Mouse (Mus musculus) stomach, postnatal 0 days (tissue): ENCODE measurements around the gene Adgra1.

Source experiments
- CTCF ChIP-seq: IDR thresholded peaks from 2 replicates; pipeline ENCODE4 v1.5.1; 2016; ENCODE audit warnings: antibody characterized with exemption, low read depth, mild to moderate bottlenecking, moderate library complexity
- EP300 ChIP-seq: optimal IDR thresholded peaks from 2 replicates; pipeline ENCODE3; 2016; ENCODE audit warnings: antibody characterized with exemption

GRCm38 (mm10) chr7:139797186-139798109 is 36.5 kb upstream of the Adgra1 start:
- TF ChIP-seq CTCF (no peak), EP300 (no peak)
